Mouse (Mus musculus): ENCODE measurements around the gene Rps6ka1.

Rps6ka1 gene

DNA sequence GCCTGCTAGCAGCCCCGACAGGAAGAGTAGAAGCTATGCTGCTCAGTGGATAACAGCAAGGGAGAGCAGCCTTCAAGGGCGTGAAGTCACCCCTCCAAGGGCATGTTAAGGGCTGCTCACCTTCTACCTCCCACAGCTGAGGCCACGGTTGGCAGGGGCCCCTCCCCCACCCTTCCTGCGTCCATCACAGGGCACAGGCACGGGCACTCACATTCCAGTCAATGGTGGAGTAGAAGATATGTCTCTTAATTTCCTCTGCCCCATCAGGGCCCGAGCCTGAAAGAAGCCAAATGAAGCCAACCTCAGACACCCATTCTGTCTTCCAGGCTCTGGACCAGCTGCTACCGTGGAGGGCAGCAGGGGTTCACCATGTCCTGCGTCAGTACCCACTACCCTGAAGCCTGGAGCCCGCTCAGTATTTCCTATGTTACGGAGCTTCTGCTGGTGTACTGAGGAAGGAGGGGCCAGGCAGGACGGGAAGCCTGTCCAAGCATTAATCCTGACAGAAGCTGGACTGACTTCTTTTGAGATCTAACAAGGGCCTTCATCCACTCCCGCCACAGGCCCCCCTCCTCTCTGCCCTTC, 23.7 kb downstream of the Rps6ka1 start:
- 75% methylated on average over 12 of the region's 12 CpGs for WGBS

DNA sequence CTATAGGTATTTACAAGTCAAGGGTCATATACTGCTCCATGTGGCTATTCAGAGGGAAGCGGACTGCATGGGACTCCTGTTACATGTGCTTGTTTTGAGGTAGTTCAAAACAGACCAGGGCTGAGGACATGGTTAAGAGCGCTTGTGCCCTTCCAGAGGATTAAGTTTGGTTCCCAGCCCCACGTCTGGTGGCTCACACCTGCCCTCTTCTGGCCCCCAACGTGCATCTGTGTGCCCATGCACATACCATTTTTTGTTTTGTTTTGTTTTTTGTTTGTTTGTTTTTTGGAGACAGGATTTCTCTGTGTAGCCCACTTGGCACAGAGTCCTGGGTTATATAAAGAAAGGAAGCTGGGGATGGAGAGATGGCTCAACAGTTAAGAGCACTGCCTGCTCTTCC, 30.1 kb downstream of the Rps6ka1 start:
- 79% methylated on average over 4 of the region's 4 CpGs for WGBS

DNA sequence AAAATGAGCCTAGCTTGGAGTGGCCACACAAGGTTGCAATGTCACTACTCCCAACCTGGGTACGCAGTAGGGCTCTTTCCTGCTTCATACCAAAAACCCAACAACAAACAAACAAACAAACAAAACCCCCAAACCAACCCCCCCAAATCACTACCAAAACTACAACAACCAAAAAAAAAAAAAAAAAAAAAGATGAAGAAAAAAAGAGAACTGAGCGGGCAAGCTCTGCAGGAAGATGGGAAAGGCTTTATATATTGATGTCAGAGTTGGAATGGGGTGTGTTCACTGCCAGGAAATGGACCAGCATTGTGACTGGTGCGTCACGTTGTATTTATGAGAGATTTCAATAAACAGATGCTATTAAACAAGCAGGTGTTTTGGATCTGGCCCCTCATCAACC, 33.0 kb downstream of the Rps6ka1 start:
- 87% methylated on average over 4 of the region's 4 CpGs for WGBS

DNA sequence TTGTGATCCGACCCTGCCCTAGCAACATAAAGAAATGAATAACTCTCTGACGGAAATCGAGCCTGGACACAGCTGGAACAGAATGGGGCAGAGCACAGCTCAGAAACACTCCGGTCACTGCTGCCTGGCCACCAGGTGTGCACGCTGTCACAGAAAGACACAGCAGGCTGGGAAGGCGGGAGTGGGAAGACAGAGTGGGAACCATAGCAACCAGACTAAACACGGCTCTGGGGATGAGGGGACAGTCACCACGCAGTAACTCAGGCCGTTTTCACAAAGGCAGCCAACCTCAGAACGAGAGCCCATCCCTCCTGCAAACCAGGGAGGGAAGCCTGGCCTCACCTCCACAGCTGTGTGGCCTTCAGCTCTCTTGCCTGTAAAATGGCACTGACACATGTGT, 34.0 kb downstream of the Rps6ka1 start:
- 53% methylated on average over 10 of the region's 10 CpGs for WGBS

DNA sequence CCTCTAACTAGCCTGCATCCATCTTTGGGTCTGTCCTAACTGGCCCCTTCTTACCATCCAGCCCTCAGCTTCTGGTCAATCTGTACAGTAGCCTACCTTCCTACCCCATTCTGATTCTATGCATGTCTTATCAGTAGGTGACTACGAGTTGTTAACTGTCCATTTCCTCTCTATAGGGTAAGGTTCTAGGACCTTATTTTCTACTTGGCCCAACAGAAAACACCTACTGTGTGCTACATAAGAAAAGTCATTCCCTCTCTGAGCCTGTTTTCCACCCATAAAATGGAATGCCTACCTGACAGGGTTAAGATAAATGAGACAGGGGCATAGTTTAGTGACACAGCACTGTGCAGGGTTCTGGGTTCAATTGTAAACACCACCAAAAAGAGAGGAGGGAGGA, 41.0 kb downstream of the Rps6ka1 start:
- 73% methylated on average over 1 of the region's 1 CpGs for WGBS

DNA sequence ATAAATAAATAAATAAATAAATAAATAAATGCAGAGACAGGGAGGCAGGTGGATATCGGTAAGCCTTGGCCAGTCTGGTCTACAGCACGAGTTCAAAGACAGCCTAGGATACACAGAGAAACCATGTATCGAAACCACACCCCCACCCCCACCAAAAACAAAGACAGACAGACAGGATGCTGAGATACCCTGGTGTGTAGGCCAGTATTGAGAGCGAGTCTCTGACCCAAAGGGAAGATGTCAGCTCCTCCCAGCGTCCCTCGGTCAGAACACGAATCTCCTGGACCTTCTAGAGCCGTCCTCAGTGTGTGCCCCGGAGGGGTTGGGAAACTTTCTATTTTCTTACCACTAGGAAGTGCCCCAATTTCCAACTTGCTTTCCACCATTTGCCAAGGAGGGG, 42.5 kb downstream of the Rps6ka1 start:
- WGBS = 89% methylated on average over 9 of the region's 9 CpGs

DNA sequence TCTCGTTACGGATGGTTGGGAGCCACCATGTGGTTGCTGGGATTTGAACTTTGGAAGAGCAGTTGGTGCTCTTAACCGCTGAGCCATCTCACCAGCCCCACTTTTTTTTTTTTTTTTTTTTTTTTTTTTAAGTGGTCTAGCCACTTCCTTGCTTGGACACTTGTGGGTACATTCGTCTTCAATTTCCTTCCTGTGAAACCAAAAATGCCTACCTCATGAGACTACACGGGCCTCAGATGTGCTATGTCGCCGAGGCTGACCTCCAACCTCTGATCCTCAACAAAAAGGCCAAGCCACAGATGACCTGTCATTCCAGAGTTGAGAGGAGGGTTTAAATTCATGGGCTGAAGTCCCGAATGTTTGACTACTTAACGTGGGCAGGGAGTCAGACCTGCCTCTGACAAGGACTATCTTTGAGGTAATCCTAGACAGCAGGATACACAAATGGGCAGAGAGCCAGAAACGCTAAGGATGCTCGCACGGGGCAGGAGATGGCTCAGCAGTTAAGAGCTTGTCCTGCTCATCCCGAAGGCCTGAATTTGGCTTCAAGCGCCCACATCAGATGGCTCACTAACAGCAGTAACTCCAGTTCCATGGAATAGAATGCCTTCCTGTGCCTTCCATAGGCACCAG, 43.3 kb downstream of the Rps6ka1 start:
- 73% methylated on average over 14 of the region's 14 CpGs for WGBS

DNA sequence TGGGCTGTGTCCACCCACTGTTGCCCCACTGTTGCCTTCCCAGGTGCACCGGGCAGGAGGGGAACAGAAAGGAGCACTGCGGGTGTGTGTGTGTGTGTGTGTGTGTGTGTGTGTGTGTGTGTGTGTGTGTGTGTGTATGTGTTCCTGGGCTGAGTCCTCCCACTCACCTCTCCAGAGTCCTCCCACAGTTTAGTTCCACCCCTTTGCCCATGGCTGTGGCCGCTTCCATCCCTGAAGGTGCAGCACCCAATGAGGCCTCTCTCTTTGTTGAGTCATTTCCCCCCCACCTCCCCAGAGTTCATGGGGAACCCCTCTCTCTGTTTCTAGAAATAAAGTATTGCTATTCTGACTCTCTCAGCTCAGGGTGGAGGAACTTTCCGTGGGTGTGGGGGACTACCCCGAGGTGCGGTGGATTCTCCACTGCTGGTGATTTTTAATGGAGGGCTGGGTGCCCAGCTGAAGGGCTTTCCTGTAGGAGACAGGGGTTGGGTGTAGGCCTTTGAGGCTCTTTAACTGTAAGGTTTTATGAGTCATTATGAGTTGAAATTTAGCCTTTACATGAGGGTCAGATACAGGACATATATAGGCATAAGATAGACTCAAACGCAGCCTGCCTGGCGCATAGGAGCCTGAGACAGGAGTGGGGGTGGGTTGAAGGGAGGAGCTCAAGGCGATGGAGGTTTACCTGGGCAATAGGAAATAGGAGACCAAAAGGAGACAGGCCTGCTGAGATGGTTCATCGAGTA, 44.4 kb downstream of the Rps6ka1 start:
- WGBS = 78% methylated on average over 10 of the region's 10 CpGs

DNA sequence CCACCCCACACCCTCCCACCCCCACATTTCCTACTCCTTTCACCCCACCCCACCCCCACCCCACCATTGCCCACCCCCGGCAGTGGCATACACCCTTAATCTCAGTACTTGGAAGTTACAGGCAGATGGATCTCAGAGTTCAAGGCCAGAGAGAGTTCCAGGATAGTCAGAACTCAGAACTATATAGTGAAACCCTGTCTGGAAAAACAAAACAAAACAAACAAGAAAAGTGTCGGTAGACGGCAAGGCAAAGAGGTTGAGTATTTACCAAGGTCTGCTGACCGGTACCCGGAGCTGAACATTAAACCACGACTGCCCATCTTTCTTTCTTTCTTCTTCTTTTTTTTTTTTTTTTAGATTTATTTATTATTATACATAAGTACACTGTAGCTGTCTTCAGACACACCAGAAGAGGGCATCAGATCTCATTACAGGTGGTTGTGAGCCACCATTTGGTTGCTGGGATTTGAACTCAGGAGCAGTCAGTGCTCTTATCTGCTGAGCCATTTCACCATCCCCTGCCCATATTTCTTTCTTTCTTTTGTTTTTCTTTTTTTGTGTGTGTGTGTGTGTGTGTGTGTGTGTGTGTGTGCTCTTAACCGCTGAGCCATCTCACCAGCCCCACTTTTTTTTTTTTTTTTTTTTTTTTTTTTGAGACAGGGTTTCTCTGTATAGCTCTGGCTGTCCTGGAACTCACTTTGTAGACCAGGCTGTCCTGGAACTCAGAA, 45.7 kb downstream of the Rps6ka1 start:
- WGBS = 89% methylated on average over 7 of the region's 7 CpGs

DNA sequence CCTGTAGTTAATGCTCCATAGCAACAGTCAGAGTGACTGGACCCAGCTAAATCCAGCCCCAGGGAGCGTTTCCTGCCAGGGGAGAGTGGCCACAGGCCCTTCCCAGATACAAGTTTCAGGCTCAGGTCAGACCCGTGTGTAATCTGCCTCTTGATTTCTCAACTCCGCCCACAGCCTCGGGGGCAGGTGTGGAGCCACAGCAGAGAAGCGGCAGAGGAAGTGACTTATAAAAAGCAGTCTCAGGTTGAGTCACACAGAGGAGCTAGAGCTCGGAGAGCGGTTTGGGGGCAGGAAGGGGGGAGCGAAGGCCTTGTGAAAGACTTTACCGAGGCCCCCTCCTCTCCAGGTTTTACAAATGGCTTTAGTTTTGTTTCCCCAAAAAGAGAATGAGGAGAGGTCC, 46.6 kb downstream of the Rps6ka1 start:
- 25% methylated on average over 9 of the region's 9 CpGs for WGBS

DNA sequence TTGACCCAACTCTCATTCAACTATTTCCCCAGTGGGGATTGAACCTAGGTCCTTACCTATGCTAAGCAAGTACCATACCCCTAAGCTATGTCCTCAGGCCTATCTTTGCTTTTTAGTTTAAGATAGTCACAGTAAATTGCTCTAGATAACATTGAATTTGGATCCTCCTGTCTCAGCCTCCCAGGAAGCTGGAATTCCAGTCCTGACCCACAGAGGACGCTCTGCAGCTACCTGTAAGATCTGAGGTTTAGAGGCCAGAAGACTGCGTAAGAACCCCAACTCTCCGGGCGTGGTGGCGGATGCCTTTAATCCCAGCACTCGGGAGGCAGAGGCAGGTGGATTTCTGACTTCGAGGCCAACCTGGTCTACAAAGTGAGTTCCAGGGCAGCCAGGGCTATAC, 47.1 kb downstream of the Rps6ka1 start:
- 97% methylated on average over 7 of the region's 7 CpGs for WGBS

DNA sequence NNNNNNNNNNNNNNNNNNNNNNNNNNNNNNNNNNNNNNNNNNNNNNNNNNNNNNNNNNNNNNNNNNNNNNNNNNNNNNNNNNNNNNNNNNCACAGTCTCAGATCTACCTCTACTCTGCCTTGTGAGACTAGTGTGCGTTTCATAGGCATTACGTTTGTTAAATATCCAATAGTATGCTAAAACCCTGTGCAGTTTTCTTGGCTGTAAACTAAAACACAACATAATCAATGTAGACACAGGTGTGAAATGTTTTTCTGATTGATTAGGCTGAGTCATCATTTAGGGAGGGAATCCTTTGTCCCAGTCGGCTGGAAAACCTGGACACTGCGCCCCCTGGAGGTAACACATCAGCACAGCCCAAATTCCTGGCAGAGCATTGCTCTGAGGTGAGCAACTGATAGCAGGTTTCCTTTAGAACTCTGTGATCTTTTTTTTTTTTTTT, 48.2 kb downstream of the Rps6ka1 start:
- 61% methylated on average over 4 of the region's 4 CpGs for WGBS

DNA sequence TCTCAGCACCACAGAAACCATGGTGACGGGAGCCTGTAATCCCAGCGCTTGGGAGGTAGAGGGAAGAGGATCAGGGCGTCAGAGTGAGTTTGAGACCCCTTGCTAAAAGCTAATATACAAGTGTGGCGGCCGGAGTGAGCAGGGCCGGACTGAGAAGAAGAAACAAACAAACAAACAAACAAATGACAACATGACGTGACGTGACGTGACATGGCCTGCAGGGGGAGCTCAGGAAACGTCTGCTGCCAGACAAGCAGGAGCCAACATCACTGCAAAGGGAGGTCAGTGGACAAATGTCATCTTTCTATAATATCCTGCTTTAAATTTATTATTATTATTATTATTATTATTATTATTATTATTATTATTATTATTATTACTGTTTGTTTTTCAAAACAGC, 51.0 kb downstream of the Rps6ka1 start:
- WGBS = 41% methylated on average over 10 of the region's 10 CpGs

DNA sequence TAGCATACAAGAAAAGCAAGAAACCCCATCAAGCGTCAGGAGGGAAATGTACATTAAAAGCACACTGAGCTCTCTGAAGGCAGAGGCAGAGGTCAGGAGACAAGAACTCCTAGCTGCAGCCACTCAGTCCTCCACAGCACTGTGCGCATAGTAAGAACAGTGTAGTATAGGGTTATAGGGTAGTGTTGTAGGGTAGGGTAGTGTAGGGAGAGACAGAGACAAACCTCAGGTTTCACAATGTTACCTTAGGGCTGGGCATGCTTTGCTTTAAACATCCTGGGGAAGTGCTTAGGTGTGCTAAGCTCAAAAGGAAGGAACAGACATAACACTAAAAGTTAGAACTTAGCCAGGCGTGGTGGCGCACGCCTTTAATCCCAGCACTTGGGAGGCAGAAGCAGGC, 52.4 kb downstream of the Rps6ka1 start:
- 93% methylated on average over 5 of the region's 5 CpGs for WGBS

DNA sequence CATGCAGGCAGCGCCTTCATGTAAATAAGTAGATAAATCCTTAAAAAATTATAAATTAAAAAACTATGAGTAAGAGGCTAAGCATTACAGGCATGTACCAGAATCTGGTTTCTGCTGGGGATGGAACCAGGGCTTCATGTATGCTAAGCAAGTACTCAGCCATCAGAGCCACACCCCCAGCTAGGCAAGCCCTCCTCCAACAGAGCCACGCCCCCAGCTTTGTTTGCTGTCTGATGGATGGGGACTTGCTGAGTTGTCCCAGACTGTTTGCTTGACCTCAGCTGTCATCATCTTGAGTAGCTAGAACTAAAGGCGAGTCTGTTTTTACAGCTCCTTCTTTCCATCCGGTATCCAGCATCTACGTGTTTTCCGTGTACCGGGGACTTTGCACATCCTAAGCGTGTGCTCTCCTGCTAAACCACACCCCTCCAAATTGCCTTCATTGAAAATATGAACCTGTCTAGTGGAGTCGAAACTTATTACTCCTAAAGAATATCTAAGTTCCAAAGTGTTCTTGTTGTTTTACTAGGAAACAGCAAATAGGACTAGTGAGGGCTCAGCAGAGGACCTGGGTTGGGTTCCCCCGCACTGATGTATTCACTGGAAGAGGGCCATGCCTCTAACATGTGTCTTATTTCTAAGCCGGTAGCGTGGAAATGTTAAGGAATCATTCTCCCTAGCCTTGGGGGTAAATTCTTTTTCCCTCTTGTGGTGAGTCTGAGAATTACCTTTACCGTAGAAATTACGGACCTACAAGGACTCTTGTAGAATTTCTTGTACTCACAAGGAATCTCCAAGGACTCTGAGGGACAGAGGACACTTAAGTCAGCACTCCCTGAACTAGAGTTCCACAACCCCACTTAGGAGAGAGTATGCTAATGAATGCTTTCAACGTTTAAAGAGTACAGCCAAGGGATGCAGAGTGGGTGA, 54.4 kb downstream of the Rps6ka1 start:
- 68% methylated on average over 15 of the region's 15 CpGs for WGBS

DNA sequence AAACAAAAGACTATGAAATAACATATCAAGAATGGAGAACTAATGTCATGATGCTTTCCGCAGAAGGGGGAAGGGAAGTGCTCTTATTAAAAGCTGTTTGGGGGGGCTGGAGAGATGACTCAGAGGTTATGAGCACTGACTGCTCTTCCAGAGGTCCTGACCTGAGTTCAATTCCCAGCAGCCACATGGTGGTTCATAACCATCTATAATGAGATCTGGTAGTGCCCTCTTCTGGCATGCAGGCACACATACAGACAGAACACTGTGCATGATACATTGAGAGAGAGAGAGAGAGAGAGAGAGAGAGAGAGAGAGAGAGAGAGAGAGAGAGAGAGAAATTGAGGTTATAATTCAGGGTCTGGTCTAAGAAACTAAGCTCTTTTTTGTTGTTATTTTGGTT, 57.1 kb downstream of the Rps6ka1 start:
- 97% methylated on average over 1 of the region's 1 CpGs for WGBS

DNA sequence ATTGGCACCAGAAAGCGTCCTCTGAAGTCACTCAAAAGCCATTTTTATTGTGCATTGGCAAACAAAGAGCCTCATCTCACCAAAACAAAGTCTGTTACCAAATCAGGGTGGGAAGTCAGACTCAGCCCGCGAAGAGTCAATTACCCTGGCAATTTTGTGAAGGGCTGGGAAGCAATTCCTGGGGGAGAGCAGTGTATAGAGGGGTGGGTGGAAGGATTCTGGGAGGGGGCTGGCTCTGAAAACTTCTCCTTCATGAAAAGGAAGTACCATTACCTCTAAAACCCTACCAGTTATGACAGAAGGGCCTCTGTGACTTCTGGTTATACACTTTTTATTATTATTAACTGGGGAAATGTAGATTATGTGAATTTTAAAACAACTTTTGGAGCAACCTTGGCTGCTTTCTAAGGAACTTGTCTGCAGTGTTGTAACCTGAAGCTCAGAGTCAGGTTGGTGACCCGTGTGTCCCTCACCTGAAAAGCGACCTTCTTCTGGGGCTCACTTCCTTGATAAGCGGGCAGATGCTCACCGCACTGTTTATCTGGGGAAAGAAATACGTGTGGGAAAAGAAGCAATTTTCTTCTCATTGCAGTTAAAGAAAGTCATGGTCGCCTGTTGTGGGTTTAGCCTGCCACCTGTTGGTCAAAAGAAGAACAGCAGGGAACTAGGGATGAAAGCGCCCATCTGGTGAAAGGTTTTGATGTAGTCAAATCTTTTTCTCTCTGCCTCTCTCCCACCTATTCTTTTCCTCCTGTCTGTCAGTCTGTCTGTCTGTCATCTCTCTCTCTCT, 58.1 kb downstream of the Rps6ka1 start:
- WGBS = 7% methylated on average over 10 of the region's 10 CpGs

DNA sequence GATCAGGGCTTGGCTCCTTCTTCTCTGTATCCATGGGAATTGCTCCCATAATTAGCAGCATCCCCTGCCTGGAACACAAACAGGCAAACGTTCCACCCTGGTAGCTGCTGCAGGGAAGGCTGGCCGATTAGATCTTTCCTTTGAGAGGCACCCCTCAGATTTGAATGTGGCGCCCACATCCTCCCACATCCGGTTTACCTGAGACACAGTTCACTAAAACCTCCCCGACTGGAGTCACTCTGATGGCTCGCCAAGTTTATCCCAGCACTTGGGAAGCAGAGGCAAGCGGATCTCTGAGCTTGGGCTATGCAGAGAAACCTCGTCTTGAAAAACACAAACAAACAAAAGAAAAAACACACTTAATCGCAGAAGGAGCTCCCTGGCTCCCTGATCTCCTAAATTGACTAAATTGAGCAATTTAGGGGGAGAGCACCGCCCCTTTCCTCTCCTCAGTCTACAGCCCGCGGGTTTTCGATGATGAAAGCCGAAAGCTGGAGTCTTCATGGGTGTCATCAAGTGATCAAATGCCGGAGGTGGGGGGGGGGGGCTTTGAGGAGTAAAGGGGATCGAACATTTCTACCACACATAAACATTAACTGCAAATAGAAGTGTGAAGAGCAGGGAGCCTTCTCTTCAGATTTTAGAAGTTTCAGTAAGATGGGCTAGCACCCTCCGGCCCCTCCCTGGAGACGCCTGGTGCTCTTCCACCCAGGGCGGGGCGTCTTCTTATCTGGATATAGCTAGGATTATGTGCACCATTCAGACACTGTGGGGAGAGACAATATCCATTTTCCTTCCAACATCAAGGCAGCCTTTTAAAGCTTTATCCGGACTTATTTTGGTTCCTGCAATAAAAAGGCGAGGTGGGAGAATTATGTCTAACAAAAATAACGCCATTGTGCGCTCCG, 59.5 kb downstream of the Rps6ka1 start:
- 22% methylated on average over 25 of the region's 25 CpGs for WGBS

DNA sequence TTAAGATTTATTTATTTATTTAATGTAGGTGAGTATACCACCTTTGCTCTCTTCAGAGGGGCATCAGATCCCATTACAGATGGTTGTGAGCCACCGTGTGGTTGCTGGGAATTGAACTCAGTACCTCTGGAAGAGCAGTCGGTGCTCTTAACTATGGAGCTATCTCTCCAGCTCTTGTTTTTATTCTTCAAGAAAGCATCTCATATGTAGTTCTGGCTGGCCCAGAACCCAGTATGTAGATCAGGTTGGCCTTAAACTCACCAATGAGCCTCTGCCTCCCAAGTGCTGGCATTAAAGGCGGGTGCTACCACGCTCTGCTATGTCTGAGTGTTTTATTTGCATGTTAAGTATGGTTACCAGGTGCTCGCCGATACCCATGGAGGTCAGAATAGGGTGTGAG, 60.2 kb downstream of the Rps6ka1 start:
- 80% methylated on average over 6 of the region's 6 CpGs for WGBS

DNA sequence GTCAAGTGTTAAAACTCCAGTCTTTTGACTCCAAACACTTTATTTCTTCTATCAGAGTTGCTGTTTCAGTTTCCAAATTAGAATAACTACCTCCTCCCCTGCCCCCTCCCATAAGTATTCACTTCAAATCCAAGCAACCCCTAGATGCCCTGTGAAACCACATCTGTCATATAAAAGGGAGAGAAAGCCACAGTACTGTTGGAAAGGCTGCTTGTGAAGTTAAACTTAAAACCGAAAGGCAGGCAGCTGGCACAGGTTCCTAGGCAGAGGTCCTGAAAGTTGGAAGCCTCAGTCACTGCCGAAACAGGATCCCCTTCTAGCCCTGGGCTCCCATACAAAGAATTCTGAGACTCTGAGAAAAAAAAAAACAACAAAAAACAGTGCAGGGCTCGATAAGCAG, 61.9 kb downstream of the Rps6ka1 start:
- 62% methylated on average over 3 of the region's 3 CpGs for WGBS
